Mouse (Mus musculus) adipocyte (in vitro differentiated cells): ENCODE measurements at regions not wholly inside any gene's neighbourhood (a gene's known extent, or its start where the extent isn't known, plus 50 kb on each side); places are given as distances from the start of the nearest gene placed in this dataset.
A peak's percentile ranks its signal among the peaks of the same experiment; 100 is the strongest.

Experiments used
- DNase-seq: peaks from one replicate; pipeline ENCODE4 v3.0.0-alpha.2; 2016; ENCODE audit warnings: low spot score

- peak; percentile 63 for DNase-seq
Observed at GRCm38 (mm10) chrX:136321692-136322091, 51.6 kb downstream of the Bex3 start.

GRCm38 (mm10) chrX:136365809-136366208 is 95.8 kb downstream of the Bex3 start:
- DNase-seq = no peak
